Mouse (Mus musculus): ENCODE results near the gene Mgea5. TPM values are rescaled to one million over a fixed set of nuclear protein-coding genes. Genes with fewer than 3 reads are reported as not detected.
A peak's percentile ranks its signal among the peaks of the same experiment; 100 is the strongest.

The Mgea5 gene
- polyA plus RNA-seq, 1 experiment from 2014 or later = 47.0 TPM

DNA sequence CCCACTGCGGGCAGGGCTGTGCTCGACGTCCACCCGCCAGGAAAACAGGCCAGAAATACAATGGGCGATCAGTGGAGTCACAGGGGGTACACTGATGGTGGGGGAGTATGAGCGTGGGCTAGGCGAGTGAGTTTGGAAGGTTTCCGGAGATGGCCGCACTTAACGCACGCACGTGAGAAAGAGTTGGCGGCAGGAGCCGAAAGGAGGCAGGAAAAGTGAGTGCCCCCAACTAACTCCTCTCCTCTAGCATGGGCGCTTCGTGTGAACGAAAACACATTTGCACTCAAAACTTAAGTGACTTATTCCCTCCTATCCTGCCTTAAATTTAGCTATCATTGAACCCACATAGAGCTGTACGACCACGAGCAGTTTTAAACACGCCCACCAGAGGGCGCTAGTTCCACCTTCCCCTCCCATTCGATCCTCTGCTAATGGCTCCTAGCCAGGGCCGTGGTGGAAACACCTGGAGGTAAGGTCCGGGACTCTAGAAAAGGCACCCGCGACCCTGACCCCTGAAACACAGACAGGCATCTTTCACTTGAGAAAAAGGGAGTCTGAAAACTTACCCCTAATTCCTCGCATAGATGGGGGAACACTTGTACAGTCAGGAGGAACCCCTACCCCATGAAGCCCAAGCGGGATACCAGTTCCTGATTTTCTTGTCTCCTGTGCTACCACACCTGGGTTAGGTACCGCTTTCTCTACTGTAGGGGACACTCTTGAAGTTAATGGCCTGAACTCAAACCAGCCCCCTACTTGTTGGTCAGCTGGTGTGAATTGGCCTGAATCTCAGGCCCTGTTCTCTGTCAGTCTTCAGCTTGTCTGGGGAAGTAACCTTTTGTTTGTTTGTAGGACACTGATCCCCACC, 37.2 kb downstream of the Mgea5 start:
- H3K4me3 ChIP-seq (ENCODE audit: low read length) = no peak overlapping the region; the same call in 1 of the 2 replicates
- peaks cover 34% of the 10 kb centered on the region for H3K4me1 ChIP-seq (replicated peaks; ENCODE audit: control insufficient read depth, insufficient read depth, low read length)
- H3K4me2 ChIP-seq (ENCODE audit: low read depth, low read length) = peak overlapping the region; percentile 22; the same call in 1 of the 2 replicates
- H3K9ac ChIP-seq (ENCODE audit: low read length) = no peak overlapping the region
- ATAC-seq (ENCODE audit: low read depth) = no peak
- no peaks in the 10 kb centered on the region for H3K36me3 ChIP-seq (ENCODE audit: control insufficient read depth, insufficient read depth, low read length)
- no peaks in the 10 kb centered on the region for H3K9me3 ChIP-seq (ENCODE audit: control insufficient read depth, low read length)
- WGBS = 11% methylated on average over 29 of the region's 29 CpGs
- no peak overlapping the region for H3K27ac ChIP-seq (ENCODE audit: low read length)
- peaks cover 51% of the 10 kb centered on the region for H3K27me3 ChIP-seq (ENCODE audit: control insufficient read depth, insufficient read depth, low read depth, low read length)

DNA sequence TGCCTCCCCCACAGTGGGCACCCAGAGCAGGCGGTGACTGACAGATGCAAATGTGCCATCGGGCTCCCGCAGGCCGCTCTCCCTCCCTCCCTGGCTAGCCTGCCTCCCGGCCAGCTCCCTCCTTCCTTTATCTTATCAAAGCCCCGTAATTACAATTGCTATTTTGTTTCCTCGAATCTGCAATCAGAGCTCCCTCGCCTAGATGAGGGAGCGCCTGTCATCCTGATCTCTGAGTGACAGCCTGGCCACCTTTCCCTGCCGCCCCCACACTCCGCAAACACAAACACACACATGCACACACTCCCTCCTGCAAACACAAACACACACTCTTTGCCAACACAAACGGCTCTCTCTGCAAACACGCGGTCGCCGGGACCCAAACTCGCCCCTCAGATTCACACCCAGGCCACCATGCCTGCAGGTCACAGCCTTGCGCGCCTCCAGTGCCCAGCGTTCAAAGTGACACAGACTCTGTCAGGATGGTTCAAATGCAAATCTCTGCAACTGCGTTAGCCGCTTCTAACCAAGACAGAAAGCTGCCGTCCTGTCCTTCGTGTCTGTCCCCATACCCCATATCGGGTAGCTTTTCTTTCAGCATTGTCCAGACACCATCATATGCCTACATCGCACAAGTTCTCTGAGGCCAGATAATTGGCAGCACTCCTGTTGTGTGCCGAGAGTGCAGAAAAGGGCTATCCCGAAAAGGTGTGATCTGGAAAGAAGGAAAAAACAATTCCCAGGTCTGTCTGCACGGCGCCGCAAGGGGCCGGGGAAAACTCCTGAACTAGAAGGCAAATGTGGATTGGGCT, 38.1 kb downstream of the Mgea5 start:
- WGBS = 6% methylated on average over 32 of the region's 32 CpGs
- H3K27me3 ChIP-seq (ENCODE audit: control insufficient read depth, insufficient read depth, low read depth, low read length) = peaks cover 58% of the 10 kb centered on the region
- H3K9ac ChIP-seq (ENCODE audit: low read length) = no peak overlapping the region
- peak overlapping the region; percentile 22; the same call in 1 of the 2 replicates for H3K4me2 ChIP-seq (ENCODE audit: low read depth, low read length)
- no peaks in the 10 kb centered on the region for H3K36me3 ChIP-seq (ENCODE audit: control insufficient read depth, insufficient read depth, low read length)
- H3K27ac ChIP-seq (ENCODE audit: low read length) = no peak overlapping the region
- no peaks in the 10 kb centered on the region for H3K9me3 ChIP-seq (ENCODE audit: control insufficient read depth, low read length)
- ATAC-seq (ENCODE audit: low read depth) = no peak
- peaks cover 34% of the 10 kb centered on the region for H3K4me1 ChIP-seq (replicated peaks; ENCODE audit: control insufficient read depth, insufficient read depth, low read length)
- H3K4me3 ChIP-seq (ENCODE audit: low read length) = no peak overlapping the region; the same call in 1 of the 2 replicates

DNA sequence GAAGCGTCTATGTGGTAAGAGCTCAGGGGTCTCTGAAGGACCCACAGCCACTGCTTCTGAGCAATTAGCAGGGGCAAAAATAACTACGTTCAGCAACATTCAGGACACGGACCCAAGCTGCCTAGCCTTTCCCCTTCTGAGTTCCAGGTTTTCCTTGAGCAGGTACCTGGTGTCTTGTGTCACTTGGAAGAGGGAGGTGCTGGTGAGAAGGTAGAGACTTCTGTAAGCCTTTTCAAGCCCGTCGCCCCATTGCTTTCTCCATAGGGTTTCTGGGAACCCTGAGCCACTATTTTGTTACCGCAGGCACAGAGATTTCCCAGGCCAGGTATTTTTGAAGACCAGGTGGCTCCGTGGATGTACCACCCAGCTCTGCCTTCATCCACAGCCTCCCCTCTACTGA, 40.0 kb downstream of the Mgea5 start:
- no peak overlapping the region for H3K9ac ChIP-seq (ENCODE audit: low read length)
- H3K9me3 ChIP-seq (ENCODE audit: control insufficient read depth, low read length) = no peaks in the 10 kb centered on the region
- no peak overlapping the region for H3K4me3 ChIP-seq (ENCODE audit: low read length)
- H3K27me3 ChIP-seq (ENCODE audit: control insufficient read depth, insufficient read depth, low read depth, low read length) = peaks cover 75% of the 10 kb centered on the region
- no peaks in the 10 kb centered on the region for H3K36me3 ChIP-seq (ENCODE audit: control insufficient read depth, insufficient read depth, low read length)
- WGBS = 30% methylated on average over 7 of the region's 7 CpGs
- no peak overlapping the region for H3K27ac ChIP-seq (ENCODE audit: low read length)
- ATAC-seq (ENCODE audit: low read depth) = no peak
- peaks cover 30% of the 10 kb centered on the region for H3K4me1 ChIP-seq (replicated peaks; ENCODE audit: control insufficient read depth, insufficient read depth, low read length)
- no peak overlapping the region for H3K4me2 ChIP-seq (ENCODE audit: low read depth, low read length)

DNA sequence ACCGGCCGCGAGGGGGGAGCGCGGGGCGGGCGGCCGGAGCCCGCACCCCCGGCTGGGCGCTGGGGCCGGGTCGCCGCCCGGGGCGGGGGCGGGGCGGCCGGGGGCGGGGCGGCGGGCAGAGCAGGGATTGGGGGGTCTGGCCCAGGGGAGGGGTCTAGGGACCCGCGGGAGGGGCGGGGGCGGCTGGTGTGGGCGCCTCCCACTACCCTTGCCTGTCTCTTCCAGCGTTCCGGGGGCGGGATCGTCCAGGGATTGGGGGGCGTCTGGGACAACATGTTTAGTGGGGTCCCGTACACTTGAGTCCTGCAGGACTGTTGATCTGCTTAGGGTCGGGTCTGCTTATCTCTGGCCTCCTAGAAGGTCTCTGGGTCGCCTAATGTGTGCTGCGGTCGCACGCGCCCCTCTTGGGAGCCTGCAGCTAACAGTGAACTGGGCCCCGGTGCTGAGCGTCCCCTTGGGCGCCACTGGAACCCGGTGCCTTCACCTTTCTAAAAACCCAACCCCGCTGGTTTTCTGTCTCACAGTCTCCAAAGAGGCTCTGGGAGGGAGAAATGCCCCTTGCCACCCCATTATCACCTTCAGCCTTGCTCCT, 40.6 kb downstream of the Mgea5 start:
- H3K4me1 ChIP-seq (replicated peaks; ENCODE audit: control insufficient read depth, insufficient read depth, low read length) = peaks cover 25% of the 10 kb centered on the region

DNA sequence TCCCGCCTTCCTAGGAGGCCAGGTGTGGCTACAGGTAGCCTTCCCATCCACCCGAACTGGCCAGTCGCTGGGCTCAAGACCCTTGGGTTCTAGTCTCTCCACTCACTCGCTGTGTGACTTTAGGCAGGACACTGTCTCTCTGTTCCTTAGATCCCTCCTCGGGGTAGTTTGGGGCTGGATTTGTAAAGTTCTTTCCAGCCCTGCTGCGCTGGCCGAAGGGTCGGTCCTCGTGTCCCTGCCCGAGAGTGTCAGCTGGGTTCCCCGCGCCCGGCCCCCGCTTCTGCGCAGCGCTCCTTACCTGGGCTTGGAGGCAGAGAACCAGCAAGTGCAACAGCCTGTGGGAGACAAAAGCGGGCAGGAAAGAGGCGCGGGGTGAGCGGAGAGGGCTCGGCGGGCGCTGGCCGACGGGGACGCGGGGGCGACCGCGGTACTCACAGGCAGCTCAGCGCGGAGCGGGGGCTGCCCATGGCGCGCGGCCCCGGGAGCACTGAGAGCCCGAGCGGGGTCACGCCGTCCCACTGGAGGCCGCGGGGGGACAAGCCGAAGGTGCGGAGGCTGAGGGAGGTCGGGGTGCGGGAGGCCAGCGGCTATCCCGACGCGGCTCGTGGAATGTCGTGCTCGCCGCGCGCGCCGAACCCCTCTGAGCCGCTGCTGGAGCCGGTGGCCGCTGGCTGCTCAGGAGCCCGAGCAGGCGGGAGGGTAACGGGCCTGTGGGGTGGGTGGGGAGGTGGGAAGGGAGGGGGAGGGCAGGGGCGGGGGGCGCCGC, 41.2 kb downstream of the Mgea5 start, which contains the start of gene Fgf8:
Gene Fgf8, minus strand, starts transcription at position 698 of the 766 bp plus-strand sequence.
- under 1% methylated on average over 57 of the region's 68 CpGs for WGBS
- H3K4me1 ChIP-seq (replicated peaks; ENCODE audit: control insufficient read depth, insufficient read depth, low read length) = peaks cover 23% of the 10 kb centered on the region
- H3K36me3 ChIP-seq (ENCODE audit: control insufficient read depth, insufficient read depth, low read length) = no peaks in the 10 kb centered on the region
- H3K9ac ChIP-seq (ENCODE audit: low read length) = peak within 1 kb of the TSS; percentile 25; the same call in 1 of the 2 replicates
- peak within 1 kb of the TSS; percentile 91 for H3K4me2 ChIP-seq (ENCODE audit: low read depth, low read length)
- H3K27ac ChIP-seq (ENCODE audit: low read length) = no peak within 1 kb of the TSS
- no peaks in the 10 kb centered on the region for H3K9me3 ChIP-seq (ENCODE audit: control insufficient read depth, low read length)
- peak within 1 kb of the TSS; percentile 51 for H3K4me3 ChIP-seq (ENCODE audit: low read length)
- peak; percentile 24; the same call in 1 of the 2 replicates for ATAC-seq (ENCODE audit: low read depth)
- H3K27me3 ChIP-seq (ENCODE audit: control insufficient read depth, insufficient read depth, low read depth, low read length) = peaks cover 87% of the 10 kb centered on the region

More for the DNA sequence above, 40.6 kb downstream of the Mgea5 start:
- peak overlapping the region; percentile 91 for H3K4me2 ChIP-seq (ENCODE audit: low read depth, low read length)
- WGBS = under 1% methylated on average over 22 of the region's 44 CpGs
- H3K4me3 ChIP-seq (ENCODE audit: low read length) = peak overlapping the region; percentile 51
- H3K9ac ChIP-seq (ENCODE audit: low read length) = peak overlapping the region; percentile 25; the same call in 1 of the 2 replicates
- no peak overlapping the region for H3K27ac ChIP-seq (ENCODE audit: low read length)
- no peak for ATAC-seq (ENCODE audit: low read depth)
- peaks cover 80% of the 10 kb centered on the region for H3K27me3 ChIP-seq (ENCODE audit: control insufficient read depth, insufficient read depth, low read depth, low read length)
- no peaks in the 10 kb centered on the region for H3K9me3 ChIP-seq (ENCODE audit: control insufficient read depth, low read length)
- no peaks in the 10 kb centered on the region for H3K36me3 ChIP-seq (ENCODE audit: control insufficient read depth, insufficient read depth, low read length)

DNA sequence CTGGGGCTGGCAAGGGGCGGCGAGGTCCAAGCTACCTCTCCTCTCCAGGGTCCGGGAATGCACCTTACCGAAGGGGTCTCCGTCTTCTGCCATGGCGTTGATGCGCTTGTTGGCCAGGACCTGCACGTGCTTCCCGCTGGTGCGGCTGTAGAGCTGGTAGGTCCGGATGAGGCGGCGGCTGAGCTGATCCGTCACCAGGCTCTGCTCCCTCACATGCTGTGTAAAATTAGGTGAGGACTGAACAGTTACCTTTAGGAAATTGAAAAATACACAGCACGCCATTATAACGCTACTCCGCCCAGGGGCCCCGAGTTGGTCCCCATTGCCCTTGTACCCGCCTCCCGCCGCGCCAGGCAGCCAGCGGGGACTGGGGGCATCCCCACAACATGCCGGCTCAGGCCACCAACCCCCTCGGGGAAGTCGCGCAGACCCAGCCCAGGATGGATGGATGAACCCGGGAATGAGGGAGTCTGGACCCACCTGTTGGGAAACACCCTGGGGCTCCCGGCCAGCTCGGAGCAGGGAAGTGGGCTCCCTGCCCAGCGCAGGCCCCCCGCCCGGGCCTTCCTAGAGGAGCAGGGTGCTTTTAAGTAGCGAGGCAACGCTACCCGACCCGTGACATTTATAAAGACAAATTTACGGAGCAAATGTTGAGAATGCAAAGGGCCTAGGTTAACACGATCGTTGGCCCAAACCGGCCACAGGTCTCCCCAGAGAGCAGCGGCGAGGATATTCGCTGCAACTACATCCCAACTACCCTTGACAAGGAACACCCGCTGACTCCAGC, 42.0 kb downstream of the Mgea5 start:
- peak overlapping the region; percentile 91; the same call in 1 of the 2 replicates for H3K4me2 ChIP-seq (ENCODE audit: low read depth, low read length)
- H3K27me3 ChIP-seq (ENCODE audit: control insufficient read depth, insufficient read depth, low read depth, low read length) = peaks cover 94% of the 10 kb centered on the region
- H3K36me3 ChIP-seq (ENCODE audit: control insufficient read depth, insufficient read depth, low read length) = no peaks in the 10 kb centered on the region
- H3K4me1 ChIP-seq (replicated peaks; ENCODE audit: control insufficient read depth, insufficient read depth, low read length) = peaks cover 27% of the 10 kb centered on the region
- peak overlapping the region; percentile 51 for H3K4me3 ChIP-seq (ENCODE audit: low read length)
- H3K9me3 ChIP-seq (ENCODE audit: control insufficient read depth, low read length) = no peaks in the 10 kb centered on the region
- no peak overlapping the region for H3K27ac ChIP-seq (ENCODE audit: low read length)
- WGBS = 4% methylated on average over 45 of the region's 45 CpGs
- H3K9ac ChIP-seq (ENCODE audit: low read length) = no peak overlapping the region
- ATAC-seq (ENCODE audit: low read depth) = no peak

DNA sequence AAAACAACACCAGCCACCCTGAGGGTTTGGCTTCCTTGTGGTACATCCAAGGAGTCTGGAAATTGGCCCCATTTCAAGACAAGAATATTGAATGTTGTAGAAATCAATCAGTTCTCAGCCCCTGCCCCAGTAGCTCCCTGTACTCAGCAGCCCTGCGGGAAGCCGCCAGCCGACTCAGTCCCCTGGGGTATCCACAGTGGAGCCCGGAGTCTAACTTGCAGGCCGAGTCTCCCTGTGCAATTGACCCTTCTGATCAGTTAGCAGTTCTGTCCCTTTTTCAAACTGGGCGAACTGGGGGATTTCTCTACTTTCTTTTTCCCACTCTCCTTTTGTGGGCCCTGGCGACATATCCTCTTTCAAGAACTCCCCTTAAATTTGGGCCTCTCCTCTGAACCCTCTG, 42.8 kb downstream of the Mgea5 start:
- no peak overlapping the region for H3K4me2 ChIP-seq (ENCODE audit: low read depth, low read length)

DNA sequence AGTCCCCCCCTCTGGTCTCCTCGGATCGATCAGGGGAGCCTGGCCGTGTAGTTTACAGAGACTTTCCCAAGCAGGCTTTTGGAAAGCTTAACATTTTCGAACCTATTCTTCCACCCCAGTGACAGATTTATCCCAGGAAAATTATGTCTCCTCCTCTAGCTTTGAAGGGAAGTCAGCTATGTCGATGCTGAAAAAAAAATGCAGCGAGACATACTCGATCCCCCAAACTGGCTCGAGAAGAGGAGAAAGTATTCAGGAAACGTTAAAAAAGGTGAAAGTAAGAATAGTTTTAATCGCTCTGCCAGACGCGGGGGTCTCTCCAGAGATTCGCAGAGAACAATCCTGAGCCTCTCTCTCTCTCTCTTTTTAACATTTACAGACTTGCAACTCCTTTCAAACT, 43.4 kb downstream of the Mgea5 start:
- 13% methylated on average over 13 of the region's 13 CpGs for WGBS
- Histone ChIP-seq H3K36me3 (ENCODE audit: control insufficient read depth, insufficient read depth, low read length) (no peaks in the 10 kb centered on the region), H3K9ac (ENCODE audit: low read length) (no peak overlapping the region), H3K4me1 (replicated peaks; ENCODE audit: control insufficient read depth, insufficient read depth, low read length) (peaks cover 18% of the 10 kb centered on the region), H3K4me2 (ENCODE audit: low read depth, low read length) (no peak overlapping the region), H3K9me3 (ENCODE audit: control insufficient read depth, low read length) (no peaks in the 10 kb centered on the region), H3K27ac (ENCODE audit: low read length) (no peak overlapping the region), H3K27me3 (ENCODE audit: control insufficient read depth, insufficient read depth, low read depth, low read length) (peaks cover 84% of the 10 kb centered on the region), H3K4me3 (ENCODE audit: low read length) (no peak overlapping the region)
- ATAC-seq (ENCODE audit: low read depth) = no peak

More for the DNA sequence above, 42.8 kb downstream of the Mgea5 start:
- WGBS = 13% methylated on average over 7 of the region's 7 CpGs
- Histone ChIP-seq H3K27me3 (ENCODE audit: control insufficient read depth, insufficient read depth, low read depth, low read length) (peaks cover 90% of the 10 kb centered on the region), H3K36me3 (ENCODE audit: control insufficient read depth, insufficient read depth, low read length) (no peaks in the 10 kb centered on the region), H3K4me1 (replicated peaks; ENCODE audit: control insufficient read depth, insufficient read depth, low read length) (peaks cover 23% of the 10 kb centered on the region), H3K4me3 (ENCODE audit: low read length) (no peak overlapping the region), H3K9ac (ENCODE audit: low read length) (no peak overlapping the region), H3K9me3 (ENCODE audit: control insufficient read depth, low read length) (no peaks in the 10 kb centered on the region), H3K27ac (ENCODE audit: low read length) (no peak overlapping the region)
- no peak for ATAC-seq (ENCODE audit: low read depth)
